Mouse (Mus musculus) E14TG2a.4 (cell line): ENCODE data around the gene Arfgap1.

Experiments
- H3K27me3 ChIP-seq: 2 replicates; pipeline ENCODE4 v1.6.1; 2014; ENCODE audit warnings: low read length, control low read depth; ENCODE audit not compliant: insufficient read depth
- H3K36me3 ChIP-seq: 2 replicates; pipeline ENCODE4 v1.6.1; 2014; ENCODE audit warnings: low read length, control low read depth; ENCODE audit not compliant: insufficient read depth
- H3K4me1 ChIP-seq: replicated peaks from 2 replicates; pipeline ENCODE4 v1.6.1; 2014; ENCODE audit warnings: low read depth, low read length, control low read depth
- H3K4me3 ChIP-seq: replicated peaks from 2 replicates; pipeline ENCODE4 v1.5.1; 2014; ENCODE audit warnings: mild to moderate bottlenecking, low read length
- H3K9me3 ChIP-seq: 2 replicates; pipeline ENCODE4 v1.6.1; 2014; ENCODE audit warnings: low read length, control low read depth
- CTCF ChIP-seq: conservative IDR thresholded peaks from 2 replicates; pipeline ENCODE4 v1.5.1; 2014; ENCODE audit warnings: low read length
- NANOG ChIP-seq: IDR thresholded peaks from 2 replicates; pipeline ENCODE4 v1.6.1; 2014; ENCODE audit warnings: borderline replicate concordance, low read length, mixed read lengths
- POU5F1 ChIP-seq: IDR thresholded peaks from 2 replicates; pipeline ENCODE4 v1.6.1; 2014; ENCODE audit warnings: low read length, borderline replicate concordance

Gene Arfgap1

GRCm38 (mm10) chr2:180967010-180967763 lies at the start of gene Arfgap1:
Arfgap1 (plus strand) TSS chr2:180967225.
- Histone ChIP-seq H3K27me3 (no peaks in the 10 kb centered on the region), H3K36me3 (peaks cover 36% of the 10 kb centered on the region), H3K9me3 (no peaks in the 10 kb centered on the region), H3K4me3 (peak within 1 kb of the TSS; percentile 95), H3K4me1 (peaks cover 31% of the 10 kb centered on the region)
- TF ChIP-seq POU5F1: no peak
- no peak for TF ChIP-seq CTCF
- TF ChIP-seq NANOG: no peak

- no peak for TF ChIP-seq CTCF
- no peak for TF ChIP-seq POU5F1
- TF ChIP-seq NANOG: no peak
- Histone ChIP-seq H3K4me1 (peaks cover 54% of the 10 kb centered on the region), H3K27me3 (no peaks in the 10 kb centered on the region)
Measured at GRCm38 (mm10) chr2:180919913-180920809, 46.9 kb upstream of the Arfgap1 start.

GRCm38 (mm10) chr2:180920810-180921400 lies 46.1 kb upstream of the Arfgap1 start, which contains the start of gene Ythdf1:
Ythdf1 (minus strand) TSS chr2:180920949.
- no peaks in the 10 kb centered on the region for H3K9me3 ChIP-seq
- no peaks in the 10 kb centered on the region for H3K27me3 ChIP-seq
- no peak for TF ChIP-seq NANOG
- no peak for TF ChIP-seq CTCF
- no peak for TF ChIP-seq POU5F1
- H3K4me3 ChIP-seq: peak within 1 kb of the TSS; percentile 96
- H3K36me3 ChIP-seq: peaks cover 35% of the 10 kb centered on the region
- H3K4me1 ChIP-seq: peaks cover 50% of the 10 kb centered on the region

More at GRCm38 (mm10) chr2:180919913-180920809, 46.9 kb upstream of the Arfgap1 start:
- Histone ChIP-seq H3K9me3 (no peaks in the 10 kb centered on the region), H3K4me3 (peak overlapping the region; percentile 96), H3K36me3 (peaks cover 43% of the 10 kb centered on the region)

- H3K9me3 ChIP-seq: no peaks in the 10 kb centered on the region
- TF ChIP-seq NANOG (no peak), POU5F1 (no peak), CTCF (no peak)
- H3K36me3 ChIP-seq: peaks cover 17% of the 10 kb centered on the region
- H3K27me3 ChIP-seq: no peaks in the 10 kb centered on the region
- peaks cover 34% of the 10 kb centered on the region for H3K4me1 ChIP-seq
- no peak overlapping the region for H3K4me3 ChIP-seq
Measured at GRCm38 (mm10) chr2:180922739-180923138, 44.3 kb upstream of the Arfgap1 start.

GRCm38 (mm10) chr2:180925176-180925575 lies 41.8 kb upstream of the Arfgap1 start:
- no peak for TF ChIP-seq POU5F1
- peak; percentile 94 for TF ChIP-seq CTCF
- no peaks in the 10 kb centered on the region for H3K27me3 ChIP-seq
- no peaks in the 10 kb centered on the region for H3K9me3 ChIP-seq
- peaks cover 25% of the 10 kb centered on the region for H3K4me1 ChIP-seq
- H3K4me3 ChIP-seq: no peak overlapping the region
- H3K36me3 ChIP-seq: no peaks in the 10 kb centered on the region

GRCm38 (mm10) chr2:180928723-180929122 lies 38.3 kb upstream of the Arfgap1 start, which contains the start of gene Birc7:
Birc7 (plus strand) TSS chr2:180929023.
- Histone ChIP-seq H3K4me1 (peaks cover 32% of the 10 kb centered on the region), H3K36me3 (no peaks in the 10 kb centered on the region), H3K4me3 (0 out of 2 replicates have a peak within 1 kb of the TSS, but pooled peaks have one; percentile 21), H3K27me3 (no peaks in the 10 kb centered on the region), H3K9me3 (no peaks in the 10 kb centered on the region)
- TF ChIP-seq POU5F1 (no peak), CTCF (no peak), NANOG (no peak)

- Histone ChIP-seq H3K27me3 (no peaks in the 10 kb centered on the region), H3K4me3 (no peak overlapping the region), H3K36me3 (no peaks in the 10 kb centered on the region), H3K9me3 (no peaks in the 10 kb centered on the region), H3K4me1 (peaks cover 29% of the 10 kb centered on the region)
- no peak for TF ChIP-seq NANOG
- TF ChIP-seq CTCF: no peak
- no peak for TF ChIP-seq POU5F1
Measured at GRCm38 (mm10) chr2:180932418-180932817, 34.6 kb upstream of the Arfgap1 start.

GRCm38 (mm10) chr2:180940187-180940586 lies 26.8 kb upstream of the Arfgap1 start:
- Histone ChIP-seq H3K27me3 (no peaks in the 10 kb centered on the region), H3K9me3 (no peaks in the 10 kb centered on the region), H3K4me3 (no peak overlapping the region), H3K4me1 (no peaks in the 10 kb centered on the region), H3K36me3 (no peaks in the 10 kb centered on the region; the same call in 1 of the 2 replicates)
- TF ChIP-seq CTCF (no peak), NANOG (no peak), POU5F1 (no peak)
